Mouse (Mus musculus) kidney, adult 2 months (tissue): ENCODE results near the gene Nek8.

ENCODE experiments used
- CTCF ChIP-seq: fragments of 200-500 bp; conservative IDR thresholded peaks from 2 replicates; pipeline ENCODE4 v1.5.1; 2011; ENCODE audit warnings: low read depth, mild to moderate bottlenecking, control low read depth, low read length, moderate library complexity, mixed read lengths; ENCODE audit not compliant: insufficient read depth, insufficient read length
- POLR2A ChIP-seq: fragments of 200-500 bp; IDR thresholded peaks from one replicate; pipeline ENCODE4 v1.6.1; 2011; ENCODE audit warnings: low read depth, low read length, control low read depth

- TF ChIP-seq CTCF (no peak), POLR2A (no peak)
These were observed 10.7 kb downstream of the Nek8 start for GRCm38 (mm10) chr11:78165761-78166109.
